Mouse (Mus musculus) liver, postnatal 0 days (tissue): Measurements from ENCODE around the gene Dbn1. TPM values are rescaled to one million over a fixed set of nuclear protein-coding genes. Genes with fewer than 3 reads are reported as not detected.

ENCODE experiments used
- ATAC-seq: fragments of 200-750 bp; cut with Nextera tagmentation; 2 replicates; pipeline ENCODE4 v1.8.0; 2017; ENCODE audit warnings: mild to moderate bottlenecking, moderate library complexity
- DNase-seq: peaks from one replicate; pipeline ENCODE4 v3.0.0-alpha.2; 2016
- H3K27ac ChIP-seq: fragments of 300-500 bp; sonication (generic); 2 replicates; pipeline ENCODE4 v1.5.1; 2014; ENCODE audit warnings: antibody characterized with exemption, moderate library complexity, mild to moderate bottlenecking, low read depth
- H3K27me3 ChIP-seq: fragments of 300-500 bp; sonication (generic); 2 replicates; pipeline ENCODE4 v1.6.1; 2014; ENCODE audit warnings: low read length, control low read depth, mixed read lengths; ENCODE audit not compliant: insufficient read depth
- H3K36me3 ChIP-seq: fragments of 300-500 bp; sonication (generic); replicated peaks from 2 replicates; pipeline ENCODE4 v1.6.1; 2014; ENCODE audit warnings: mild to moderate bottlenecking, control low read depth, low read length, moderate library complexity, mixed read lengths; ENCODE audit not compliant: insufficient read depth
- H3K4me1 ChIP-seq: fragments of 300-500 bp; sonication (generic); 2 replicates; pipeline ENCODE4 v1.6.1; 2014; ENCODE audit warnings: antibody characterized with exemption, mild to moderate bottlenecking, control low read depth; ENCODE audit not compliant: insufficient read depth
- H3K4me2 ChIP-seq: fragments of 300-500 bp; sonication (generic); 2 replicates; pipeline ENCODE4 v1.6.1; 2014; ENCODE audit warnings: low read depth, mild to moderate bottlenecking, low read length, moderate library complexity, mixed read lengths
- H3K4me3 ChIP-seq: fragments of 300-500 bp; sonication (generic); 2 replicates; pipeline ENCODE4 v1.5.1; 2014; ENCODE audit warnings: low read depth, low read length
- H3K9ac ChIP-seq: fragments of 300-500 bp; sonication (generic); replicated peaks from 2 replicates; pipeline ENCODE4 v1.6.1; 2014; ENCODE audit warnings: mild to moderate bottlenecking, moderate library complexity
- H3K9me3 ChIP-seq: fragments of 300-500 bp; sonication (generic); 2 replicates; pipeline ENCODE4 v1.6.1; 2016; ENCODE audit warnings: mild to moderate bottlenecking, control low read depth, low read length, mixed read lengths
- CTCF ChIP-seq: sonication (generic); IDR thresholded peaks from 2 replicates; pipeline ENCODE4 v1.5.1; 2016; ENCODE audit warnings: antibody characterized with exemption, low read depth
- EP300 ChIP-seq: IDR thresholded peaks from 2 replicates; pipeline ENCODE4 v1.6.1; 2016; ENCODE audit warnings: antibody characterized with exemption, low read depth, mild to moderate bottlenecking
- WGBS: fragments of 180-500 bp; shearing (Covaris S2); extraction: QIAGEN DNeasy Blood & Tissue Kit; methylation state at CpG from one replicate; pipeline ENCODE4 v1.1.7; 2014; ENCODE audit not compliant: insufficient replicate concordance; 5-methylcytosine and 5-hydroxymethylcytosine counted together
- polyA plus RNA-seq: library from polyadenylated mRNA; unstranded; fragments of >200 nt; fragmentation: Nextera tagmentation; extraction: Ambion mirVana; gene quantifications from 2 replicates; pipeline ENCODE4 v1.2.1, GENCODE M21; 2015

The Dbn1 gene
- polyA plus RNA-seq, 1 experiment from 2014 or later = 4.2 TPM

GRCm38 (mm10) chr13:55511492-55511861 lies 23.6 kb upstream of the Dbn1 start:
- WGBS = 38% methylated on average over 5 of the region's 5 CpGs
- Histone ChIP-seq H3K4me3 (no peak overlapping the region), H3K4me2 (peak overlapping the region; percentile 98), H3K36me3 (peaks cover 22% of the 10 kb centered on the region), H3K27ac (peak overlapping the region; percentile 65), H3K9me3 (no peaks in the 10 kb centered on the region), H3K4me1 (peaks cover 32% of the 10 kb centered on the region), H3K27me3 (0 out of 2 replicates have a peak, but pooled peaks cover 8% of the 10 kb centered on the region), H3K9ac (peak overlapping the region; percentile 12)
- peak; percentile 27 for DNase-seq
- ATAC-seq = no peak; the same call in none of the 2 replicates
- no peak for TF ChIP-seq EP300
- TF ChIP-seq CTCF = no peak

GRCm38 (mm10) chr13:55510668-55511491 lies 23.0 kb upstream of the Dbn1 start:
- H3K9me3 ChIP-seq = no peaks in the 10 kb centered on the region
- H3K4me3 ChIP-seq = no peak overlapping the region
- WGBS = 22% methylated on average over 6 of the region's 6 CpGs
- ATAC-seq (peak; percentile 65), DNase-seq (peak; percentile 65)
- H3K4me1 ChIP-seq = peaks cover 32% of the 10 kb centered on the region
- TF ChIP-seq CTCF (peak; percentile 31), EP300 (no peak)
- H3K4me2 ChIP-seq = peak overlapping the region; percentile 98
- peaks cover 26% of the 10 kb centered on the region for H3K36me3 ChIP-seq
- H3K9ac ChIP-seq = peak overlapping the region; percentile 12
- H3K27ac ChIP-seq = peak overlapping the region; percentile 65
- H3K27me3 ChIP-seq = 0 out of 2 replicates have a peak, but pooled peaks cover 8% of the 10 kb centered on the region

- WGBS = 24% methylated on average over 3 of the region's 3 CpGs
- ATAC-seq (peak; percentile 29), DNase-seq (peak; percentile 44)
- Histone ChIP-seq H3K36me3 (peaks cover 32% of the 10 kb centered on the region), H3K9ac (no peak overlapping the region), H3K27me3 (0 out of 2 replicates have a peak, but pooled peaks cover 6% of the 10 kb centered on the region), H3K9me3 (no peaks in the 10 kb centered on the region), H3K4me3 (no peak overlapping the region), H3K4me2 (0 out of 2 replicates have a peak overlapping the region, but pooled peaks have one; percentile 98), H3K4me1 (peaks cover 32% of the 10 kb centered on the region), H3K27ac (peak overlapping the region; percentile 0; the same call in 1 of the 2 replicates)
- no peak for TF ChIP-seq EP300
- TF ChIP-seq CTCF = no peak
These were observed 22.4 kb upstream of the Dbn1 start for GRCm38 (mm10) chr13:55510332-55510667.

GRCm38 (mm10) chr13:55508531-55508930 lies 20.6 kb upstream of the Dbn1 start:
- WGBS = 94% methylated on average over 10 of the region's 10 CpGs
- Histone ChIP-seq H3K9ac (no peak overlapping the region), H3K4me3 (no peak overlapping the region), H3K4me1 (peaks cover 32% of the 10 kb centered on the region), H3K9me3 (no peaks in the 10 kb centered on the region), H3K27me3 (no peaks in the 10 kb centered on the region), H3K27ac (no peak overlapping the region), H3K4me2 (no peak overlapping the region), H3K36me3 (peaks cover 46% of the 10 kb centered on the region)
- ATAC-seq = no peak
- TF ChIP-seq EP300 (no peak), CTCF (no peak)
- no peak for DNase-seq

GRCm38 (mm10) chr13:55507877-55508276 lies 20.0 kb upstream of the Dbn1 start:
- H3K36me3 ChIP-seq = peaks cover 52% of the 10 kb centered on the region
- H3K27ac ChIP-seq = no peak overlapping the region
- H3K4me2 ChIP-seq = no peak overlapping the region
- DNase-seq = peak; percentile 12
- H3K4me3 ChIP-seq = no peak overlapping the region
- no peak overlapping the region for H3K9ac ChIP-seq
- 77% methylated on average over 11 of the region's 11 CpGs for WGBS
- peaks cover 32% of the 10 kb centered on the region for H3K4me1 ChIP-seq
- H3K9me3 ChIP-seq = no peaks in the 10 kb centered on the region
- no peaks in the 10 kb centered on the region for H3K27me3 ChIP-seq
- ATAC-seq = no peak
- TF ChIP-seq EP300 (no peak), CTCF (peak; percentile 24)

GRCm38 (mm10) chr13:55506697-55507096 lies 18.8 kb upstream of the Dbn1 start:
- H3K4me2 ChIP-seq = no peak overlapping the region
- no peak for ATAC-seq
- peaks cover 23% of the 10 kb centered on the region for H3K4me1 ChIP-seq
- WGBS = 88% methylated on average over 10 of the region's 10 CpGs
- no peak for TF ChIP-seq CTCF
- no peak for TF ChIP-seq EP300
- H3K36me3 ChIP-seq = peaks cover 55% of the 10 kb centered on the region
- H3K27ac ChIP-seq = no peak overlapping the region
- no peak for DNase-seq
- H3K9ac ChIP-seq = no peak overlapping the region
- no peaks in the 10 kb centered on the region for H3K27me3 ChIP-seq
- H3K4me3 ChIP-seq = no peak overlapping the region
- no peaks in the 10 kb centered on the region for H3K9me3 ChIP-seq
